Mouse (Mus musculus) bone marrow, adult 2 months (tissue): ENCODE data around the gene Cdk17.

Experiments
- CTCF ChIP-seq: fragments of 200-500 bp; IDR thresholded peaks from 2 replicates; pipeline ENCODE4 v1.5.1; 2011; ENCODE audit warnings: low read length, control low read depth; ENCODE audit not compliant: control insufficient read depth, insufficient read depth
- POLR2A ChIP-seq: fragments of 200-500 bp; IDR thresholded peaks from 2 replicates; pipeline ENCODE4 v1.6.1; 2011; ENCODE audit warnings: low read depth, mild to moderate bottlenecking, control low read depth, low read length, borderline replicate concordance; ENCODE audit not compliant: control insufficient read depth

GRCm38 (mm10) chr10:93168067-93168466 lies 7.4 kb downstream of the Cdk17 start:
- TF ChIP-seq CTCF (no peak), POLR2A (no peak)
